8 mouse cellular contexts compared by ENCODE assay signal in genomic region chr3:89437269-89437668, GRCm38 (mm10). TPM values are rescaled to one million over a fixed set of nuclear protein-coding genes. Genes with fewer than 3 reads are reported as not detected.
A peak's percentile ranks its signal among the peaks of the same experiment; 100 is the strongest.
DNase-seq lines count a peak whose midpoint lies in the region; ATAC-seq and TF ChIP-seq lines count a peak whose summit lies in the region.

No protein-coding gene starts in this region.

- 24% methylated on average over 5 of the region's 5 CpGs for WGBS in forebrain, embryonic 10.5 days
- 24% methylated on average over 5 of the region's 5 CpGs for WGBS in kidney, adult 2 months
- WGBS in stomach, embryonic 16.5 days = 27% methylated on average over 5 of the region's 5 CpGs

- H3K4me1 ChIP-seq in E14TG2a.4 (replicated peaks; ENCODE audit: low read depth, low read length) = peaks cover 61% of the 10 kb centered on the region
- H3K4me1 ChIP-seq in forebrain, embryonic 10.5 days = peaks cover 57% of the 10 kb centered on the region
- peaks cover 7% of the 10 kb centered on the region; the same call in 1 of the 2 replicates for H3K4me1 ChIP-seq in kidney, adult 2 months (ENCODE audit: control insufficient read depth, insufficient read depth, low read length)
- H3K4me1 ChIP-seq in stomach, embryonic 16.5 days (ENCODE audit: control insufficient read depth, insufficient read depth, low read length) = peaks cover 8% of the 10 kb centered on the region; the same call in 1 of the 2 replicates

- TF ChIP-seq POLR2A in kidney, adult 2 months (IDR thresholded peaks at IDR 0.05; ENCODE audit: low read depth, low read length) = no peak

- TF ChIP-seq CTCF in gastrocnemius, adult 2 months (IDR thresholded peaks at IDR 0.05) = no peak
- no peak for TF ChIP-seq CTCF in E14TG2a.4 (conservative IDR thresholded peaks at IDR 0.05; ENCODE audit: low read length)
- TF ChIP-seq CTCF in kidney, adult 2 months (conservative IDR thresholded peaks at IDR 0.05; ENCODE audit: insufficient read depth, insufficient read length, low read depth, low read length) = no peak

- H3K4me3 ChIP-seq in gastrocnemius, adult 2 months = peak overlapping the region; percentile 80
- H3K4me3 ChIP-seq in E14TG2a.4 (replicated peaks; ENCODE audit: low read length) = peak overlapping the region; percentile 79
- H3K4me3 ChIP-seq in forebrain, embryonic 10.5 days = peak overlapping the region; percentile 53
- H3K4me3 ChIP-seq in kidney, adult 2 months (ENCODE audit: insufficient read depth, low read depth, low read length) = peak overlapping the region; percentile 70
- H3K4me3 ChIP-seq in stomach, embryonic 16.5 days (replicated peaks; ENCODE audit: low read length) = peak overlapping the region; percentile 61

- peak overlapping the region; percentile 98 for H3K27ac ChIP-seq in gastrocnemius, adult 2 months
- peak overlapping the region; percentile 83 for H3K27ac ChIP-seq in forebrain, embryonic 10.5 days
- peak overlapping the region; percentile 73 for H3K27ac ChIP-seq in kidney, adult 2 months (ENCODE audit: insufficient read depth, low read depth, low read length)
- H3K27ac ChIP-seq in stomach, embryonic 16.5 days (ENCODE audit: low read length) = peak overlapping the region; percentile 81

- no peaks in the 10 kb centered on the region for H3K27me3 ChIP-seq in E14TG2a.4 (ENCODE audit: insufficient read depth, low read length)
- H3K27me3 ChIP-seq in forebrain, embryonic 10.5 days (ENCODE audit: poor library complexity, severe bottlenecking) = no peaks in the 10 kb centered on the region
- no peaks in the 10 kb centered on the region for H3K27me3 ChIP-seq in kidney, adult 2 months (replicated peaks; ENCODE audit: control insufficient read depth, insufficient read depth, low read length)
- no peaks in the 10 kb centered on the region for H3K27me3 ChIP-seq in stomach, embryonic 16.5 days (ENCODE audit: control insufficient read depth, insufficient read depth, low read length)

- DNase-seq in gastrocnemius, adult 2 months = peak; percentile 54
- no peak for DNase-seq in gastrocnemius, postnatal 4 days (ENCODE audit: low spot score in 2 of 2)
- DNase-seq in forebrain, embryonic 10.5 days (ENCODE audit: extremely low spot score, low spot score) = peak; percentile 51
- peak; percentile 35 for DNase-seq in kidney, adult 2 months
- peak; percentile 59 for DNase-seq in lung, postnatal 4 days
- DNase-seq in left cerebral cortex, postnatal 4 days = no peak

- intact Hi-C loops in gastrocnemius, adult 2 months (cut with DNase I) = no loop called here
- intact Hi-C loops in left cerebral cortex, postnatal 4 days (cut with DNase I) = no loop called here

- no peaks in the 10 kb centered on the region for H3K9me3 ChIP-seq in E14TG2a.4 (ENCODE audit: low read length)
- H3K9me3 ChIP-seq in forebrain, embryonic 10.5 days = no peaks in the 10 kb centered on the region
- no peaks in the 10 kb centered on the region for H3K9me3 ChIP-seq in stomach, embryonic 16.5 days (replicated peaks; ENCODE audit: control insufficient read depth, low read length)

- no peak for ATAC-seq in stomach, embryonic 16.5 days (ENCODE audit: insufficient read depth, low FRiP score)

- H3K36me3 ChIP-seq in E14TG2a.4 (ENCODE audit: insufficient read depth, low read length) = peaks cover 47% of the 10 kb centered on the region
- peaks cover 35% of the 10 kb centered on the region for H3K36me3 ChIP-seq in forebrain, embryonic 10.5 days (replicated peaks)
- peaks cover 1% of the 10 kb centered on the region; the same call in 1 of the 2 replicates for H3K36me3 ChIP-seq in kidney, adult 2 months (ENCODE audit: control insufficient read depth, insufficient read depth, low read length)
- peaks cover 5% of the 10 kb centered on the region for H3K36me3 ChIP-seq in stomach, embryonic 16.5 days (ENCODE audit: control insufficient read depth, insufficient read depth, low read length)

- peak overlapping the region; percentile 77 for H3K9ac ChIP-seq in stomach, embryonic 16.5 days (ENCODE audit: low read length)

- peak overlapping the region; percentile 70 for H3K4me2 ChIP-seq in stomach, embryonic 16.5 days (ENCODE audit: low read depth, low read length)

RNA-seq across cellular contexts. Expression of gene Pbxip1, which starts 0.8 kb away (rescaled TPM):
- 100 to 1,000 TPM; 202 to 227 TPM for total RNA-seq in gastrocnemius, adult 2 months (2021)
- total RNA-seq in gastrocnemius, postnatal 4 days (2021) = 100 to 1,000 TPM; 193 to 208 TPM
- polyA plus RNA-seq in forebrain, embryonic 10.5 days (2016; fragmentation: Nextera tagmentation; extraction: Ambion mirVana) = 16.4 and 16.6 TPM in 2 replicates
- 60.5 and 61.3 TPM in 2 replicates for polyA plus RNA-seq in kidney, adult 2 months (2012; rRNA removed)
- polyA plus RNA-seq in stomach, embryonic 16.5 days (2015; fragmentation: Nextera tagmentation; extraction: Ambion mirVana) = 41.8 and 51.2 TPM in 2 replicates
- total RNA-seq in left cerebral cortex, postnatal 4 days (2021) = 10 to 100 TPM; 17.1 to 17.5 TPM

RNA-seq across cellular contexts. Expression of gene Pygo2, which starts 7.3 kb away (rescaled TPM):
- total RNA-seq in gastrocnemius, adult 2 months (2021) = 10 to 100 TPM in 1 of 2 experiments, 1 to 10 TPM in 1; 9.5 to 10.1 TPM
- 10 to 100 TPM; 31.9 to 35.0 TPM for total RNA-seq in gastrocnemius, postnatal 4 days (2021)
- 34.9 and 40.9 TPM in 2 replicates for polyA plus RNA-seq in forebrain, embryonic 10.5 days (2016; fragmentation: Nextera tagmentation; extraction: Ambion mirVana)
- 26.2 and 45.6 TPM in 2 replicates for polyA plus RNA-seq in kidney, adult 2 months (2012; rRNA removed)
- 21.1 and 23.4 TPM in 2 replicates for polyA plus RNA-seq in stomach, embryonic 16.5 days (2015; fragmentation: Nextera tagmentation; extraction: Ambion mirVana)
- 10 to 100 TPM; 53.3 to 60.2 TPM for total RNA-seq in left cerebral cortex, postnatal 4 days (2021)

RNA-seq across cellular contexts. Expression of gene Pmvk, which starts 17.1 kb away (rescaled TPM):
- total RNA-seq in gastrocnemius, adult 2 months (2021) = 10 to 100 TPM in 1 of 2 experiments, 1 to 10 TPM in 1; 6.3 to 11.1 TPM
- 10 to 100 TPM; 13.1 to 16.1 TPM for total RNA-seq in gastrocnemius, postnatal 4 days (2021)
- polyA plus RNA-seq in forebrain, embryonic 10.5 days (2016; fragmentation: Nextera tagmentation; extraction: Ambion mirVana) = 72.0 and 75.3 TPM in 2 replicates
- polyA plus RNA-seq in kidney, adult 2 months (2012; rRNA removed) = 20.6 and 27.2 TPM in 2 replicates
- 56.0 and 64.9 TPM in 2 replicates for polyA plus RNA-seq in stomach, embryonic 16.5 days (2015; fragmentation: Nextera tagmentation; extraction: Ambion mirVana)
- total RNA-seq in left cerebral cortex, postnatal 4 days (2021) = 10 to 100 TPM; 43.7 to 53.4 TPM

RNA-seq across cellular contexts. Expression of gene Shc1, which starts 19.0 kb away (rescaled TPM):
- 10 to 100 TPM; 15.0 to 17.2 TPM for total RNA-seq in gastrocnemius, adult 2 months (2021)
- 10 to 100 TPM; 73.1 to 80.6 TPM for total RNA-seq in gastrocnemius, postnatal 4 days (2021)
- polyA plus RNA-seq in forebrain, embryonic 10.5 days (2016; fragmentation: Nextera tagmentation; extraction: Ambion mirVana) = 49.4 and 53.2 TPM in 2 replicates
- 53.2 and 57.2 TPM in 2 replicates for polyA plus RNA-seq in kidney, adult 2 months (2012; rRNA removed)
- 96.5 and 103 TPM in 2 replicates for polyA plus RNA-seq in stomach, embryonic 16.5 days (2015; fragmentation: Nextera tagmentation; extraction: Ambion mirVana)
- 10 to 100 TPM; 13.8 to 14.5 TPM for total RNA-seq in left cerebral cortex, postnatal 4 days (2021)

RNA-seq across cellular contexts. Expression of gene Cks1b, which starts 19.1 kb away (rescaled TPM):
- total RNA-seq in gastrocnemius, adult 2 months (2021) = 1 to 10 TPM; 1.8 to 2.5 TPM
- total RNA-seq in gastrocnemius, postnatal 4 days (2021) = 10 to 100 TPM; 35.7 to 44.5 TPM
- polyA plus RNA-seq in forebrain, embryonic 10.5 days (2016; fragmentation: Nextera tagmentation; extraction: Ambion mirVana) = 681 and 720 TPM in 2 replicates
- 6.8 and 7.3 TPM in 2 replicates for polyA plus RNA-seq in kidney, adult 2 months (2012; rRNA removed)
- 322 and 323 TPM in 2 replicates for polyA plus RNA-seq in stomach, embryonic 16.5 days (2015; fragmentation: Nextera tagmentation; extraction: Ambion mirVana)
- total RNA-seq in left cerebral cortex, postnatal 4 days (2021) = 10 to 100 TPM; 19.6 to 22.3 TPM

Comparison
In these comparisons a context has a peak if more than half of its experiments do, and no peak if none do; other contexts are left out.
1. DNase-seq: peak in gastrocnemius, adult 2 months (single experiment), forebrain, embryonic 10.5 days (single experiment), kidney, adult 2 months (single experiment) and lung, postnatal 4 days (2 of 2); none in gastrocnemius, postnatal 4 days (0 of 2) and left cerebral cortex, postnatal 4 days (single experiment).
2. RNA of gene Pbxip1, which starts 0.8 kb away (total RNA-seq): 202 to 227 TPM in gastrocnemius, adult 2 months and 193 to 208 TPM in gastrocnemius, postnatal 4 days; 17.1 to 17.5 TPM in left cerebral cortex, postnatal 4 days; every median in the first group is over 10 times any median in the second.
3. Peak in every context shown above with its lines, with median percentiles within 50 percentile points of each other: H3K27ac ChIP-seq and H3K4me3 ChIP-seq.